Mouse (Mus musculus) stomach, postnatal 0 days (tissue): ENCODE results near the gene Zdhhc12.

Experiments
- CTCF ChIP-seq: IDR thresholded peaks from 2 replicates; pipeline ENCODE4 v1.5.1; 2016; ENCODE audit warnings: antibody characterized with exemption, low read depth, mild to moderate bottlenecking, moderate library complexity
- EP300 ChIP-seq: optimal IDR thresholded peaks from 2 replicates; pipeline ENCODE3; 2016; ENCODE audit warnings: antibody characterized with exemption

DNA sequence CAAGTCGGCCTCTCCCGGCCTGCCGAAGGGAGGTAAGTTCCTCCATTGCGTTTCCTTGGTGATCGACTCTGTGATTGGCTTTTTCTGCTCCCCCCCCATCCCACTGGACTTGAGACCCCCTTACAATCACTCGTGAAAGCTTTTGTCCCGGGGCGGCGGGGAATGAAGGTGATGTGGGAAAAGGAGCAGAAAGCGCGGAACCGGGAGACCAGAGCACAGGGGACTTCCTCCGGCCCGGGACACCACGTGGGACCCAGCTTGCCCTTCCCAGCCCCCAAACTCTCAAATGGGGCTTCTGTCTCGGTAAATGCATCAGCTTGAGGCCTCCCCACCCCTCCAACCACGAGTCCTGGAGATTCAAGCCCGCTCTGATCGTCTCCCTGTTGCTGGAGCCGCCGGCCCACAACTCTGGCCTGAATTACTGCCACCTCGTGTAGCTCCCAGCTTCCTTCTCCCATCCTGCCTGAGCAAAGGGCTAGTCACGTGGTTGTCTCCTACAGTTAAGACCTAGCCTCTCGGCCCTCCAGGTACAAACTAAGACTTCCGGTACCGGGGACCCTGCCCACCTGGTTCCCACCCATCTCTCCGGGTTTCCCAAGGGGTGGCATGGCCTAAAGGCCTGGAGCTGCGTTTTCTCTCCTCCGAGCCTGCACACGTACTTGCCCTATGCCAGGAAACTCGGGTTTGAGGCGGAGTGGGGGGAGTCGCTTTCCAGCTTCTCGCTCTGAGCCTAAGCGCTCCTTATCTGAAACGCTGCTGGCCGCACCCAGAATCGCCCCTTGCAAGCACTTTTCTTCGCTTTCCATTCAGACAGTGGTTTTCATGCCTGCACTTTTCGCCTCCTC, 31.0 kb downstream of the Zdhhc12 start:
- TF ChIP-seq CTCF (peak; percentile 18; the same call in 1 of the 2 replicates), EP300 (no peak)
